Mouse (Mus musculus) hindbrain, embryonic 14.5 days (tissue): ENCODE data around the gene Extl2. TPM values are rescaled to one million over a fixed set of nuclear protein-coding genes. Genes with fewer than 3 reads are reported as not detected.
A peak's percentile ranks its signal among the peaks of the same experiment; 100 is the strongest.

Source experiments
- ATAC-seq: fragments of 200-750 bp; cut with Nextera tagmentation; 2 replicates; pipeline ENCODE4 v1.8.0; 2017; ENCODE audit warnings: moderate number of reproducible peaks, mild to moderate bottlenecking, moderate TSS enrichment, moderate library complexity; ENCODE audit not compliant: low FRiP score
- DNase-seq: peaks from one replicate; pipeline ENCODE4 v3.0.0-alpha.2; 2015; ENCODE audit warnings: low spot score
- H3K27ac ChIP-seq: fragments of 300-500 bp; sonication (generic); 2 replicates; pipeline ENCODE4 v1.5.1; 2014; ENCODE audit warnings: mild to moderate bottlenecking, moderate library complexity
- H3K27me3 ChIP-seq: fragments of 300-500 bp; sonication (generic); 2 replicates; pipeline ENCODE4 v1.6.1; 2014; ENCODE audit warnings: mild to moderate bottlenecking, low read length, mixed read lengths; ENCODE audit not compliant: control insufficient read depth, insufficient read depth
- H3K36me3 ChIP-seq: fragments of 300-500 bp; sonication (generic); replicated peaks from 2 replicates; pipeline ENCODE4 v1.6.1; 2014; ENCODE audit not compliant: control insufficient read depth, insufficient read depth
- H3K4me1 ChIP-seq: fragments of 300-500 bp; sonication (generic); replicated peaks from 2 replicates; pipeline ENCODE4 v1.6.1; 2014; ENCODE audit warnings: antibody characterized with exemption, low read length, mixed read lengths; ENCODE audit not compliant: control insufficient read depth, insufficient read depth
- H3K4me2 ChIP-seq: fragments of 300-500 bp; sonication (generic); replicated peaks from 2 replicates; pipeline ENCODE4 v1.6.1; 2014; ENCODE audit warnings: mild to moderate bottlenecking, moderate library complexity
- H3K4me3 ChIP-seq: fragments of 300-500 bp; sonication (generic); replicated peaks from 2 replicates; pipeline ENCODE4 v1.5.1; 2014; ENCODE audit warnings: mild to moderate bottlenecking, low read length
- H3K9ac ChIP-seq: fragments of 300-500 bp; sonication (generic); 2 replicates; pipeline ENCODE4 v1.6.1; 2014
- H3K9me3 ChIP-seq: fragments of 300-500 bp; sonication (generic); 2 replicates; pipeline ENCODE4 v1.6.1; 2016; ENCODE audit warnings: low read length; ENCODE audit not compliant: control insufficient read depth
- WGBS: fragments of 180-500 bp; shearing (Covaris S2); extraction: QIAGEN DNeasy Blood & Tissue Kit; methylation state at CpG from one replicate; pipeline ENCODE4 v1.1.7; 2014; 5-methylcytosine and 5-hydroxymethylcytosine counted together
- polyA plus RNA-seq: library from polyadenylated mRNA; unstranded; fragments of >200 nt; fragmentation: Nextera tagmentation; extraction: Ambion mirVana; gene quantifications from 2 replicates; pipeline ENCODE4 v1.2.1, GENCODE M21; 2014

The Extl2 gene
- polyA plus RNA-seq, 1 experiment from 2014 or later = 43.7 TPM

DNA sequence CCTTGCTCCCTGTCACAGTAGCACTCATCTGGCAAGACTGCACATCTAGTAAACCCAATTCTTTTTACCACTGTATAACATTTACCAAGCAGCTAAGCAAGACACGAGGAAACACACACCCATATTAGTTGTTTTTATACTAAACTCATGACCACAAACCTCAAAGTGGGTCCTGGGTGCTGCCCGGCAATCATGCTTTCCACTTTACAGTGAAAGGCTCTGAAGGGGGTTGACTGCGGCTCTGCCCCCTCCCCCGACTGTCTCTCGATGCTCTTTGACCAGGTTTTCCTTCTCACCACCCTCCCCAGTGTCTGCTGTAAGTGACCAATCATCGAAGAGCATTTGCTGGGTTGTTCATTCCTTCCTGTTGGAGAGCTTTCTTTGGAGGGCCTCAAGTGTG lies 33.0 kb upstream of the Extl2 start:
- ATAC-seq = no peak
- H3K36me3 ChIP-seq = peaks cover 84% of the 10 kb centered on the region
- no peak overlapping the region for H3K4me3 ChIP-seq
- 87% methylated on average over 6 of the region's 6 CpGs for WGBS
- no peaks in the 10 kb centered on the region for H3K27me3 ChIP-seq
- H3K9ac ChIP-seq = no peak overlapping the region
- no peak overlapping the region for H3K4me2 ChIP-seq
- no peak for DNase-seq
- H3K9me3 ChIP-seq = no peaks in the 10 kb centered on the region
- H3K4me1 ChIP-seq = no peaks in the 10 kb centered on the region
- no peak overlapping the region for H3K27ac ChIP-seq

DNA sequence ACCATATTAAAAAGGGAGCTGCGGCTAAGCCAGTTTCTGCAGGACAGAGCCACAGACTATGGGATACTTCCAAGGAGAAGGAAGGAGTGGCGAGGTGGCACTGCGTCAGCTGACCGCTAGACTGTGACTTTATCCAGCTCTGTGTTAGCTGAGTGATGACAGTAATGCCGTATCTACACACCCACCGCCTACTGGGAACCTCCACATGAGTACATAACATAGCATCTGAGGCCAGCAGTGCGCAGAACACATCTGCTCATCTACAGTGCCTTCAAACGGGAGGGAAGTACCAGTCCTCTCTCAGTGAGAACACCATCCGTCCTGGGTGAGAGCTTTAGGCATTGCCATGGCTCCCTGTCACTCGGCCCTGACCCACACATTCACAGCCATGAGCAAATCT lies 32.3 kb upstream of the Extl2 start:
- H3K4me1 ChIP-seq = no peaks in the 10 kb centered on the region
- H3K9me3 ChIP-seq = no peaks in the 10 kb centered on the region
- H3K4me2 ChIP-seq = no peak overlapping the region
- no peak for DNase-seq
- H3K27me3 ChIP-seq = no peaks in the 10 kb centered on the region
- no peak overlapping the region for H3K9ac ChIP-seq
- H3K36me3 ChIP-seq = peaks cover 82% of the 10 kb centered on the region
- ATAC-seq = no peak
- WGBS = 88% methylated on average over 10 of the region's 10 CpGs
- H3K27ac ChIP-seq = no peak overlapping the region
- H3K4me3 ChIP-seq = no peak overlapping the region

DNA sequence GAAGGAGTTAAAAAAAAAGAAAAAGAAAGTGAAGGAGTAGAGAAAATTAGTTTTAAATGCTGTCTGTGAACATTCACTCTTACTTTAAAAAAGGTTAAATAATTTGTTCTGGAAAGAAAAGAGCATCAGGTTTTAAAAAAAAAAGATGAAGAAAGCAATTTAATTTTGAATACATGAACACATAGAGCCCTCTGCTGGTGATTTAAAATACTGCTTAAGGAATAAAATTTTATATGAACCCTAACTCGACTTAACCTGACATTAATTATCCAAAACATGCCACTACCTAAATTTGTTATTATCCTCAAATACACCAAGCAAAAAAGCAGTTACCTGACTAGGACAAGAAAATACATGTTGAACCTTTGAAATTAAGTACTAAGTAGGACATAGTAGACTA lies 28.3 kb upstream of the Extl2 start:
- DNase-seq = peak; percentile 82
- WGBS = 35% methylated on average over 1 of the region's 1 CpGs
- no peak overlapping the region for H3K4me2 ChIP-seq
- no peaks in the 10 kb centered on the region for H3K27me3 ChIP-seq
- H3K9ac ChIP-seq = no peak overlapping the region
- no peak overlapping the region for H3K4me3 ChIP-seq
- no peak overlapping the region for H3K27ac ChIP-seq
- no peaks in the 10 kb centered on the region for H3K4me1 ChIP-seq
- no peaks in the 10 kb centered on the region for H3K9me3 ChIP-seq
- H3K36me3 ChIP-seq = peaks cover 77% of the 10 kb centered on the region
- ATAC-seq = no peak

DNA sequence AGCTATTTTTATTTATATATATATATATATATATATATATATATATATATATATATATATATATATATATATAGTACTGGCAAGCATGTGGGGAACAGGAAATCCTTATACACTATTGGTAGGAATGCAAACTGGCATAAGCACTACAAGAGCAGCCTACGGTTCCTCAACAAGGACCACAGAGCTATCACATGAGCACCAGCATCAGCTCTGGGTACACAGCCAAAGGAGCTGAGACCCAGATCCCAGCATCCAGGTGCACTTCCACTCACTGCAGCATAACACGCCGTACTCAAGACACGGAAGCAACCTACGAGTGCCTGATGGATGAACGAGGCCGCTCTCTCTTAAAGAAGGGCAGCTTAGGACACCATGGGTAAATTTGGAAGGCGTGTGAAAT lies 24.0 kb upstream of the Extl2 start:
- Histone ChIP-seq H3K9me3 (no peaks in the 10 kb centered on the region), H3K9ac (no peak overlapping the region), H3K4me2 (no peak overlapping the region), H3K36me3 (peaks cover 70% of the 10 kb centered on the region), H3K4me1 (no peaks in the 10 kb centered on the region), H3K4me3 (no peak overlapping the region), H3K27ac (no peak overlapping the region), H3K27me3 (no peaks in the 10 kb centered on the region)
- DNase-seq (no peak), ATAC-seq (no peak)
- 94% methylated on average over 8 of the region's 8 CpGs for WGBS

DNA sequence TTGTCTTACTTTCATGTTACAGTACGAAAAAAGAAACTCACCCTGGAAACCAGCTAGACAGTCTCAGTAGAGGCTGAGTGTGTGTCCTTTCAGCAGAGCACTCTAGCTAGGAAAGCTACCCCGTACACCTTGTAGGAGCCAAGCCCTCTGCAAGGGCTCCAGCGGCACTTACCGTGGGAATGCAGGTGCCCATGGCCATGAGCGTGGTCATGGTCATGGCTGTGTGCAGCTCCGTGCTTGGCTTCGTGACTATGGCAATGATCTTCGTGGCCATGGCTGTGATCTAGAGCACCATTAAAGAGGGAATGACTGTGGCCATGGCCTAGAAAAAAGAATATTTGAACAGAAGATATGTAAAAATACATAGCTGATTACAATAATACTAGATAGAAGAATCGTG lies 22.6 kb upstream of the Extl2 start:
- Histone ChIP-seq H3K4me1 (no peaks in the 10 kb centered on the region), H3K36me3 (peaks cover 76% of the 10 kb centered on the region), H3K4me3 (no peak overlapping the region), H3K9me3 (no peaks in the 10 kb centered on the region), H3K27ac (no peak overlapping the region), H3K27me3 (no peaks in the 10 kb centered on the region), H3K4me2 (no peak overlapping the region), H3K9ac (no peak overlapping the region)
- ATAC-seq (no peak), DNase-seq (no peak)
- WGBS = 98% methylated on average over 9 of the region's 9 CpGs

DNA sequence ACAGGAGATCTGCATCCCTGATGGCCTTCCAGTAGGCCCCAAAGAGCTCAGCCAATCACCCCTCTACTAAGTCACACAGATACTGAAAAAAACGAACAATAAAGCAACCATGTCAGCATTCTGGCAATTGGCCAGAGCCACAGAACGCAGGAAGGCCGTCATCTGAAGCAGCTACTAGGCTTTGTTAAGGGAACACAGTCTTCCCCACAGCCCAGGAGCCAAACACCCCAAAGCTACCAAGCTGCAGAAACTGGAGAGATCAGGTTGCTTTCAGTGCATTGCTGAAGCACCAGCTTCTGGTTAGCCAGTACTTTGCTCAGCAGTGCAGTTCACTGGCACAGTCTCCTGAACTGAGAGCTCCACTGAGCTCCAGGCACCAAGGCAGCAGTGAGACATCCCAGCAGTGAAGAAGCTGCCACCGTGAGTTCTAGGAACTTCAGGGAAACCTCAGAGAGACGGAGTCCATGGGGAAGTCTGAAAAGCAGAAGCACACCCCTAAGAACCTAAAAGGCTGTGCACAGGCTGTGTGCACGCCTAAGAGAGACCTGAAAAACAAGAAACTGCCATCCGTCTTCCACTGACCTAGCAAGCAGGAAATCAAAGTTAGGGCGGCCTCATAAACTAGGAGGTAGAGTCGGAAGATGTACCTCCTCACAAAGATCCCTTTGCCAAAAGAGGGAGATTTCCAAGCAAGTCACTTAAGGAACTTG lies 21.9 kb upstream of the Extl2 start:
- H3K27me3 ChIP-seq = no peaks in the 10 kb centered on the region
- H3K9me3 ChIP-seq = no peaks in the 10 kb centered on the region
- no peaks in the 10 kb centered on the region for H3K4me1 ChIP-seq
- no peak for ATAC-seq
- H3K4me3 ChIP-seq = no peak overlapping the region
- DNase-seq = no peak
- no peak overlapping the region for H3K4me2 ChIP-seq
- WGBS = 76% methylated on average over 9 of the region's 9 CpGs
- peaks cover 80% of the 10 kb centered on the region for H3K36me3 ChIP-seq
- no peak overlapping the region for H3K27ac ChIP-seq
- H3K9ac ChIP-seq = no peak overlapping the region

DNA sequence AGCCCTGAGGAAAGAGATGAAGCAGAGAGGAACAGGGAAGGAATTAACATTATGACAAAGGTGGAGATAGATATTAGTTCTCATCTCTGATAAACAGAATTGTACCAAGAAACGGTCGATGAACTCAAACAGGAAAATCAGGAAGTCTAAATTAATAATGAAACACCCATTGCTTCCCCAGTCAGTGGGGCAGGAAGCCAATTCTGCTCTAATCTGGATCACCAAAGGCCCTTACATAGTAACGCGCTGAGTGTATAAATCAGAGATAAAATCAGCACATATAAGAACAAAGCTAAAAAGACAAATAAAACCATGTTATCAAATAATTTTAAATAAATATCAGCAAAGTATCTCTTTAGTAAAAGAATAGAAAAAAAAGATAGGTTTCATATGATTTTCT lies 15.2 kb upstream of the Extl2 start:
- H3K36me3 ChIP-seq = peaks cover 51% of the 10 kb centered on the region
- H3K4me2 ChIP-seq = no peak overlapping the region
- WGBS = 94% methylated on average over 4 of the region's 4 CpGs
- no peak overlapping the region for H3K4me3 ChIP-seq
- no peak overlapping the region for H3K27ac ChIP-seq
- H3K9ac ChIP-seq = no peak overlapping the region
- no peak for ATAC-seq
- H3K9me3 ChIP-seq = no peaks in the 10 kb centered on the region
- H3K4me1 ChIP-seq = no peaks in the 10 kb centered on the region
- no peaks in the 10 kb centered on the region for H3K27me3 ChIP-seq
- no peak for DNase-seq

DNA sequence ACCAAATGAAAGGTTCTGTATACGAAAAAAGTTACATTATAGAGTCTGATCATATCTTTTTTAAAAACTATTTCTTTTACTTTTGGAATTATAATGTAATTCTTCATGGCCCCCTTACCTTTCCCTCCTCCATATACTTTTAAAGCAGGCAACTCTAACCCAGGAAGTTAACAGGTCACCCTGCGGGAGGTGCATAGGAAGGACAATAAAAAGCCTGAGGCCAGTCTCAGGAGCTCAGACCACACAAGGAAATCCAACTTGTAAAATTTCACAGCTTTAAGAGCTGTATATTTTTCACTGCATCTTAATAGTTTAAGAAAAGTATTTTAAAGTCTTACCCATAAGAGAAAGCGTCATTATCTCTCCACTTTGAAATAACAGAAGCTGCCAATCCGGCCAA lies 14.7 kb upstream of the Extl2 start:
- Histone ChIP-seq H3K9ac (no peak overlapping the region), H3K27ac (no peak overlapping the region), H3K36me3 (peaks cover 51% of the 10 kb centered on the region), H3K4me2 (no peak overlapping the region), H3K4me3 (no peak overlapping the region), H3K27me3 (no peaks in the 10 kb centered on the region), H3K9me3 (no peaks in the 10 kb centered on the region), H3K4me1 (no peaks in the 10 kb centered on the region)
- ATAC-seq (no peak), DNase-seq (no peak)
- WGBS = 91% methylated on average over 4 of the region's 4 CpGs

DNA sequence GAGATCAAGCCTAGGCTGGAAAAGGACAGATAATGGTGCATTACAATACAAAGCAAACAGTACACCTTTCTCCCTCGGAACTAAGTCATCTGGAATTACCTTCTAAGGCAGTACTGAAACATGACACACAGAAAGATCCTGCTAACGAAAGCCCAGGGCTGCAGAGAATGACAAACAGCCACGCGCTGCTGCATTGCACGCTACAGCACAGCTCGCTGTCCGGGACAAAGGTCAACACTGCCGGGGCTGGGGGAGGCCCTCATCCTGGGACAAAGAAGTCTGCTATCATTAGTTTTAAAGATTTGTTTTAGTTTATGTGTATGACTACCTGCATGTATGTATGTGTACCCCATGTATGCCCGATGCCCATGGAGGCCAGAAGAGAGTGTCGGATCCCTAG lies 14.2 kb upstream of the Extl2 start:
- Histone ChIP-seq H3K27ac (no peak overlapping the region), H3K4me1 (no peaks in the 10 kb centered on the region), H3K4me2 (no peak overlapping the region), H3K4me3 (no peak overlapping the region), H3K9ac (no peak overlapping the region), H3K27me3 (no peaks in the 10 kb centered on the region), H3K36me3 (peaks cover 53% of the 10 kb centered on the region), H3K9me3 (no peaks in the 10 kb centered on the region)
- ATAC-seq (no peak), DNase-seq (no peak)
- WGBS = 84% methylated on average over 10 of the region's 10 CpGs

DNA sequence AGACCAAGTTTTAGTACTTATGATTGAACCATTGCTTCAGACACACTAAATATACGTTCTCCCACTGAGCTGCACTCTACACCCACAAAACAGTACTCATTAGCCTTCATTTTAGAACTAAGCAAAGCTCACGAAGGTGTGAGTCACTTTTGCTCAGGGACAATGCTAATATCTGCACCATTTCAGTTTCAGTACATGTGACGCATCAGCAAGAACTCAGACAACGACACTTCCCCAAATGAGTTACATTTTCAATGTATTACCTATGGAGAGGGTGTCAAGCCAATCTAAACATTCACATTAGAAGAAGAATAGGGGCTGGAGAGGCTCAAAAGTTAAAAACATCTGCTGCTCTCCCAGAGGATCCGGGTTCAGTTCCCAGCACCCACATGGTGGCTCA lies 10.3 kb upstream of the Extl2 start:
- DNase-seq (no peak), ATAC-seq (no peak)
- Histone ChIP-seq H3K27ac (no peak overlapping the region), H3K27me3 (no peaks in the 10 kb centered on the region), H3K4me1 (no peaks in the 10 kb centered on the region), H3K4me3 (no peak overlapping the region), H3K36me3 (peaks cover 33% of the 10 kb centered on the region), H3K9ac (no peak overlapping the region), H3K4me2 (no peak overlapping the region), H3K9me3 (no peaks in the 10 kb centered on the region)
- WGBS = 93% methylated on average over 5 of the region's 5 CpGs
